Mouse (Mus musculus) limb, embryonic 11.5 days (tissue): Measurements from ENCODE around the gene Acvr1b. TPM values are rescaled to one million over a fixed set of nuclear protein-coding genes. Genes with fewer than 3 reads are reported as not detected.
A peak's percentile ranks its signal among the peaks of the same experiment; 100 is the strongest.

Experiments used
- ATAC-seq: fragments of 200-750 bp; cut with Nextera tagmentation; 2 replicates; pipeline ENCODE4 v1.8.0; 2017; ENCODE audit warnings: low read depth; ENCODE audit not compliant: insufficient number of reproducible peaks, low FRiP score, low TSS enrichment
- DNase-seq: peaks from one replicate; pipeline ENCODE4 v3.0.0-alpha.2; 2015; ENCODE audit warnings: low spot score
- H3K27ac ChIP-seq: fragments of 300-500 bp; sonication (generic); replicated peaks from 2 replicates; pipeline ENCODE4 v1.5.1; 2014; ENCODE audit warnings: low read depth, mild to moderate bottlenecking, low read length
- H3K27me3 ChIP-seq: fragments of 300-500 bp; sonication (generic); 2 replicates; pipeline ENCODE4 v1.6.1; 2014; ENCODE audit warnings: mild to moderate bottlenecking, low read length, mixed read lengths; ENCODE audit not compliant: control insufficient read depth, insufficient read depth
- H3K36me3 ChIP-seq: fragments of 300-500 bp; sonication (generic); 2 replicates; pipeline ENCODE4 v1.6.1; 2014; ENCODE audit warnings: mild to moderate bottlenecking, low read length, moderate library complexity, mixed read lengths; ENCODE audit not compliant: control insufficient read depth, insufficient read depth
- H3K4me1 ChIP-seq: fragments of 300-500 bp; sonication (generic); 2 replicates; pipeline ENCODE4 v1.6.1; 2014; ENCODE audit warnings: low read length, mixed read lengths; ENCODE audit not compliant: control insufficient read depth, insufficient read depth
- H3K4me2 ChIP-seq: fragments of 300-500 bp; sonication (generic); 2 replicates; pipeline ENCODE4 v1.6.1; 2014; ENCODE audit warnings: low read depth, mild to moderate bottlenecking, moderate library complexity; ENCODE audit not compliant: severe bottlenecking
- H3K4me3 ChIP-seq: fragments of 300-500 bp; sonication (generic); 2 replicates; pipeline ENCODE4 v1.5.1; 2014; ENCODE audit warnings: low read depth, low read length
- H3K9ac ChIP-seq: fragments of 300-500 bp; sonication (generic); 2 replicates; pipeline ENCODE4 v1.6.1; 2014; ENCODE audit warnings: mild to moderate bottlenecking, low read length
- H3K9me3 ChIP-seq: fragments of 300-500 bp; sonication (generic); 2 replicates; pipeline ENCODE4 v1.6.1; 2016; ENCODE audit warnings: low read length; ENCODE audit not compliant: control insufficient read depth
- WGBS: fragments of 180-500 bp; shearing (Covaris S2); extraction: QIAGEN DNeasy Blood & Tissue Kit; methylation state at CpG from one replicate; pipeline ENCODE4 v1.1.7; 2014; 5-methylcytosine and 5-hydroxymethylcytosine counted together
- polyA plus RNA-seq: library from polyadenylated mRNA; unstranded; fragments of >200 nt; fragmentation: Nextera tagmentation; extraction: Ambion mirVana; gene quantifications from 2 replicates; pipeline ENCODE4 v1.2.1, GENCODE M21; 2014

Acvr1b gene
- polyA plus RNA-seq, 1 experiment from 2014 or later, result 9.4 TPM

GRCm38 (mm10) chr15:101184300-101184699 lies 10.4 kb downstream of the Acvr1b start:
- H3K4me2 ChIP-seq, result no peak overlapping the region
- H3K9ac ChIP-seq, result no peak overlapping the region
- H3K27me3 ChIP-seq, result no peaks in the 10 kb centered on the region
- H3K9me3 ChIP-seq, result no peaks in the 10 kb centered on the region
- peaks cover 2% of the 10 kb centered on the region; the same call in 1 of the 2 replicates for H3K36me3 ChIP-seq
- DNase-seq (no peak), ATAC-seq (no peak)
- WGBS, result 96% methylated on average over 8 of the region's 8 CpGs
- no peak overlapping the region for H3K27ac ChIP-seq
- no peak overlapping the region for H3K4me3 ChIP-seq
- peaks cover 19% of the 10 kb centered on the region for H3K4me1 ChIP-seq

GRCm38 (mm10) chr15:101185549-101185948 lies 11.7 kb downstream of the Acvr1b start:
- no peak overlapping the region for H3K9ac ChIP-seq
- H3K9me3 ChIP-seq, result no peaks in the 10 kb centered on the region
- no peaks in the 10 kb centered on the region for H3K27me3 ChIP-seq
- H3K27ac ChIP-seq, result no peak overlapping the region
- no peak for ATAC-seq
- DNase-seq, result no peak
- H3K4me1 ChIP-seq, result peaks cover 16% of the 10 kb centered on the region
- peaks cover 2% of the 10 kb centered on the region; the same call in 1 of the 2 replicates for H3K36me3 ChIP-seq
- H3K4me2 ChIP-seq, result no peak overlapping the region
- no peak overlapping the region for H3K4me3 ChIP-seq
- 96% methylated on average over 3 of the region's 3 CpGs for WGBS

- Histone ChIP-seq H3K4me1 (0 out of 2 replicates have a peak, but pooled peaks cover 6% of the 10 kb centered on the region), H3K36me3 (peaks cover 2% of the 10 kb centered on the region; the same call in 1 of the 2 replicates), H3K9ac (no peak overlapping the region), H3K27ac (no peak overlapping the region), H3K27me3 (no peaks in the 10 kb centered on the region), H3K4me3 (no peak overlapping the region), H3K9me3 (no peaks in the 10 kb centered on the region), H3K4me2 (no peak overlapping the region)
- WGBS, result 57% methylated on average over 5 of the region's 5 CpGs
- DNase-seq (no peak), ATAC-seq (no peak)
Observed at GRCm38 (mm10) chr15:101187907-101188306, 14.0 kb downstream of the Acvr1b start.

- H3K4me2 ChIP-seq, result no peak overlapping the region
- ATAC-seq, result no peak
- H3K9me3 ChIP-seq, result no peaks in the 10 kb centered on the region
- DNase-seq, result no peak
- no peak overlapping the region for H3K4me3 ChIP-seq
- 0 out of 2 replicates have a peak, but pooled peaks cover 6% of the 10 kb centered on the region for H3K4me1 ChIP-seq
- no peak overlapping the region for H3K27ac ChIP-seq
- WGBS, result 80% methylated on average over 10 of the region's 10 CpGs
- H3K27me3 ChIP-seq, result no peaks in the 10 kb centered on the region
- peaks cover 9% of the 10 kb centered on the region for H3K36me3 ChIP-seq
- no peak overlapping the region for H3K9ac ChIP-seq
Observed at GRCm38 (mm10) chr15:101189981-101190761, 16.3 kb downstream of the Acvr1b start.

- no peak for ATAC-seq
- Histone ChIP-seq H3K9me3 (no peaks in the 10 kb centered on the region), H3K4me1 (0 out of 2 replicates have a peak, but pooled peaks cover 6% of the 10 kb centered on the region), H3K27ac (no peak overlapping the region), H3K36me3 (peaks cover 12% of the 10 kb centered on the region), H3K27me3 (no peaks in the 10 kb centered on the region), H3K4me2 (no peak overlapping the region), H3K9ac (no peak overlapping the region), H3K4me3 (no peak overlapping the region)
- 75% methylated on average over 5 of the region's 5 CpGs for WGBS
- DNase-seq, result no peak
Observed at GRCm38 (mm10) chr15:101190762-101191150, 16.9 kb downstream of the Acvr1b start.

- Histone ChIP-seq H3K4me3 (no peak overlapping the region), H3K9me3 (no peaks in the 10 kb centered on the region), H3K36me3 (peaks cover 18% of the 10 kb centered on the region), H3K9ac (no peak overlapping the region), H3K27me3 (no peaks in the 10 kb centered on the region), H3K4me2 (no peak overlapping the region), H3K27ac (no peak overlapping the region), H3K4me1 (0 out of 2 replicates have a peak, but pooled peaks cover 6% of the 10 kb centered on the region)
- WGBS, result 46% methylated on average over 13 of the region's 13 CpGs
- DNase-seq (no peak), ATAC-seq (no peak)
Observed at GRCm38 (mm10) chr15:101191459-101192259, 17.8 kb downstream of the Acvr1b start.

GRCm38 (mm10) chr15:101192260-101192640 lies 18.4 kb downstream of the Acvr1b start:
- no peak overlapping the region for H3K9ac ChIP-seq
- H3K27ac ChIP-seq, result no peak overlapping the region
- H3K4me3 ChIP-seq, result no peak overlapping the region
- H3K27me3 ChIP-seq, result no peaks in the 10 kb centered on the region
- 0 out of 2 replicates have a peak, but pooled peaks cover 6% of the 10 kb centered on the region for H3K4me1 ChIP-seq
- ATAC-seq, result no peak
- H3K36me3 ChIP-seq, result peaks cover 20% of the 10 kb centered on the region
- no peak for DNase-seq
- 63% methylated on average over 7 of the region's 7 CpGs for WGBS
- H3K4me2 ChIP-seq, result no peak overlapping the region
- H3K9me3 ChIP-seq, result no peaks in the 10 kb centered on the region

GRCm38 (mm10) chr15:101192651-101193050 lies 18.8 kb downstream of the Acvr1b start:
- ATAC-seq (no peak), DNase-seq (no peak)
- H3K4me2 ChIP-seq, result no peak overlapping the region
- H3K36me3 ChIP-seq, result peaks cover 20% of the 10 kb centered on the region
- H3K4me1 ChIP-seq, result 0 out of 2 replicates have a peak, but pooled peaks cover 6% of the 10 kb centered on the region
- peak overlapping the region; percentile 2; the same call in 1 of the 2 replicates for H3K9ac ChIP-seq
- no peak overlapping the region for H3K4me3 ChIP-seq
- no peaks in the 10 kb centered on the region for H3K9me3 ChIP-seq
- no peaks in the 10 kb centered on the region for H3K27me3 ChIP-seq
- 89% methylated on average over 7 of the region's 7 CpGs for WGBS
- no peak overlapping the region for H3K27ac ChIP-seq
